Mouse (Mus musculus): ENCODE results near the gene Slc15a4. TPM values are rescaled to one million over a fixed set of nuclear protein-coding genes. Genes with fewer than 3 reads are reported as not detected.

Slc15a4 gene
- 10 to 100 TPM; 13.1 to 13.6 TPM for total RNA-seq (2021)
- polyA plus RNA-seq (2012; rRNA removed), result 10.6 and 15.0 TPM in 2 replicates
- long read RNA-seq, transcript Slc15a4-201 (8 exons, 2,732 nt), result major isoform, 24 of 33 reads
- long read RNA-seq, partial matches to known transcripts, result 1 of 33 reads
- long read RNA-seq, other reads (novel, unspliced or antisense), result 6 of 33 reads

- H3K4me3 ChIP-seq, result no peak within 1 kb of the TSS
Measured at GRCm38 (mm10) chr5:127632167-127633145, at the start of gene Slc15a4, which contains the start of gene Glt1d1. Slc15a4 (minus strand) TSS chr5:127632897. Glt1d1 (plus strand) TSS chr5:127632262.

GRCm38 (mm10) chr5:127678501-127678900, 45.8 kb upstream of the Slc15a4 start:
- no peaks in the 10 kb centered on the region for H3K79me2 ChIP-seq (replicated peaks; ENCODE audit: control insufficient read depth, insufficient read depth, low read length)
- no peaks in the 10 kb centered on the region for H3K27me3 ChIP-seq (ENCODE audit: control insufficient read depth, insufficient read depth, low read length)
- no peak overlapping the region for H3K27ac ChIP-seq
- 96% methylated on average over 5 of the region's 5 CpGs for WGBS
- H3K36me3 ChIP-seq (ENCODE audit: control insufficient read depth, insufficient read depth, low read length), result no peaks in the 10 kb centered on the region
- no peak overlapping the region for H3K9ac ChIP-seq (ENCODE audit: low read depth, low read length)
- no peaks in the 10 kb centered on the region for H3K4me1 ChIP-seq (ENCODE audit: control insufficient read depth, insufficient read depth, low read length)
- no peak overlapping the region for H3K4me3 ChIP-seq
- TF ChIP-seq CTCF (IDR thresholded peaks at IDR 0.05), result 0 out of 2 replicates have a peak, but pooled peaks have one; percentile 8
- no peak for TF ChIP-seq POLR2A (IDR thresholded peaks at IDR 0.05; ENCODE audit: insufficient read depth, low read depth, low read length)
- no peak for TF ChIP-seq EP300 (IDR thresholded peaks at IDR 0.05; ENCODE audit: insufficient read depth, low read depth, low read length)
- intact Hi-C loops (cut with DNase I), result no loop called here
- no peak for DNase-seq

More at GRCm38 (mm10) chr5:127632167-127633145, at the start of gene Slc15a4, which contains the start of gene Glt1d1:
- no peaks in the 10 kb centered on the region for H3K36me3 ChIP-seq (ENCODE audit: control insufficient read depth, insufficient read depth, low read length)
- peaks cover 13% of the 10 kb centered on the region for H3K27me3 ChIP-seq (ENCODE audit: control insufficient read depth, insufficient read depth, low read length)
- intact Hi-C loops (cut with DNase I), result no loop called here
- H3K79me2 ChIP-seq (replicated peaks; ENCODE audit: control insufficient read depth, insufficient read depth, low read length), result no peaks in the 10 kb centered on the region
- H3K27ac ChIP-seq, result no peak within 1 kb of the TSS
- TF ChIP-seq POLR2A (IDR thresholded peaks at IDR 0.05; ENCODE audit: insufficient read depth, low read depth, low read length), result no peak
- TF ChIP-seq CTCF (IDR thresholded peaks at IDR 0.05), result no peak
- WGBS, result 1% methylated on average over 62 of the region's 62 CpGs
- DNase-seq, result no peak
- no peak within 1 kb of the TSS for H3K9ac ChIP-seq (ENCODE audit: low read depth, low read length)
- H3K4me1 ChIP-seq (ENCODE audit: control insufficient read depth, insufficient read depth, low read length), result no peaks in the 10 kb centered on the region

GRCm38 (mm10) chr5:127677561-127677960, 44.9 kb upstream of the Slc15a4 start:
- DNase-seq, result no peak
- intact Hi-C loops (cut with DNase I), result no loop called here
- no peak overlapping the region for H3K27ac ChIP-seq
- H3K9ac ChIP-seq (ENCODE audit: low read depth, low read length), result no peak overlapping the region
- WGBS, result 94% methylated on average over 2 of the region's 2 CpGs
- H3K4me3 ChIP-seq, result no peak overlapping the region
- no peaks in the 10 kb centered on the region for H3K79me2 ChIP-seq (replicated peaks; ENCODE audit: control insufficient read depth, insufficient read depth, low read length)
- no peaks in the 10 kb centered on the region for H3K27me3 ChIP-seq (ENCODE audit: control insufficient read depth, insufficient read depth, low read length)
- no peaks in the 10 kb centered on the region for H3K36me3 ChIP-seq (ENCODE audit: control insufficient read depth, insufficient read depth, low read length)
- H3K4me1 ChIP-seq (ENCODE audit: control insufficient read depth, insufficient read depth, low read length), result no peaks in the 10 kb centered on the region
- TF ChIP-seq EP300 (IDR thresholded peaks at IDR 0.05; ENCODE audit: insufficient read depth, low read depth, low read length) (no peak), CTCF (IDR thresholded peaks at IDR 0.05) (no peak), POLR2A (IDR thresholded peaks at IDR 0.05; ENCODE audit: insufficient read depth, low read depth, low read length) (no peak)

GRCm38 (mm10) chr5:127673913-127674312, 41.2 kb upstream of the Slc15a4 start:
- H3K27ac ChIP-seq, result no peak overlapping the region
- 83% methylated on average over 8 of the region's 8 CpGs for WGBS
- H3K4me3 ChIP-seq, result no peak overlapping the region
- no peaks in the 10 kb centered on the region for H3K79me2 ChIP-seq (replicated peaks; ENCODE audit: control insufficient read depth, insufficient read depth, low read length)
- intact Hi-C loops (cut with DNase I), result no loop called here
- H3K27me3 ChIP-seq (ENCODE audit: control insufficient read depth, insufficient read depth, low read length), result no peaks in the 10 kb centered on the region
- no peaks in the 10 kb centered on the region for H3K36me3 ChIP-seq (ENCODE audit: control insufficient read depth, insufficient read depth, low read length)
- TF ChIP-seq CTCF (IDR thresholded peaks at IDR 0.05), result peak; percentile 27
- no peak for TF ChIP-seq EP300 (IDR thresholded peaks at IDR 0.05; ENCODE audit: insufficient read depth, low read depth, low read length)
- TF ChIP-seq POLR2A (IDR thresholded peaks at IDR 0.05; ENCODE audit: insufficient read depth, low read depth, low read length), result no peak
- no peaks in the 10 kb centered on the region for H3K4me1 ChIP-seq (ENCODE audit: control insufficient read depth, insufficient read depth, low read length)
- no peak overlapping the region for H3K9ac ChIP-seq (ENCODE audit: low read depth, low read length)
- no peak for DNase-seq

GRCm38 (mm10) chr5:127660979-127661378, 28.3 kb upstream of the Slc15a4 start:
- no peak for DNase-seq
- WGBS, result 78% methylated on average over 5 of the region's 5 CpGs

More at GRCm38 (mm10) chr5:127660979-127661378, 28.3 kb upstream of the Slc15a4 start:
- Histone ChIP-seq H3K27ac (no peak overlapping the region), H3K4me3 (no peak overlapping the region), H3K79me2 (replicated peaks; ENCODE audit: control insufficient read depth, insufficient read depth, low read length) (no peaks in the 10 kb centered on the region), H3K9ac (ENCODE audit: low read depth, low read length) (no peak overlapping the region), H3K27me3 (ENCODE audit: control insufficient read depth, insufficient read depth, low read length) (no peaks in the 10 kb centered on the region), H3K4me1 (ENCODE audit: control insufficient read depth, insufficient read depth, low read length) (no peaks in the 10 kb centered on the region), H3K36me3 (ENCODE audit: control insufficient read depth, insufficient read depth, low read length) (no peaks in the 10 kb centered on the region)
- TF ChIP-seq CTCF (IDR thresholded peaks at IDR 0.05), result no peak
- TF ChIP-seq EP300 (IDR thresholded peaks at IDR 0.05; ENCODE audit: insufficient read depth, low read depth, low read length), result no peak
- TF ChIP-seq POLR2A (IDR thresholded peaks at IDR 0.05; ENCODE audit: insufficient read depth, low read depth, low read length), result no peak
- intact Hi-C loops (cut with DNase I), result no loop called here
